Mouse (Mus musculus): ENCODE data around the gene Cacng4. TPM values are rescaled to one million over a fixed set of nuclear protein-coding genes. Genes with fewer than 3 reads are reported as not detected.
A peak's percentile ranks its signal among the peaks of the same experiment; 100 is the strongest.

Cacng4 gene
- polyA plus RNA-seq (2014; fragmentation: Nextera tagmentation; extraction: Ambion mirVana): 25.6 and 30.0 TPM in 2 replicates

GRCm38 (mm10) chr11:107794547-107795269 lies at the start of gene Cacng4:
Gene Cacng4 (minus strand): TSS chr11:107794557.
- Histone ChIP-seq H3K27ac (ENCODE audit: low read depth, low read length) (peak within 1 kb of the TSS; percentile 89), H3K9me3 (ENCODE audit: control insufficient read depth, low read length) (no peaks in the 10 kb centered on the region), H3K4me3 (ENCODE audit: low read depth, low read length) (peak within 1 kb of the TSS; percentile 83), H3K9ac (ENCODE audit: low read length) (peak within 1 kb of the TSS; percentile 81), H3K36me3 (ENCODE audit: control insufficient read depth, insufficient read depth, low read length) (no peaks in the 10 kb centered on the region), H3K27me3 (ENCODE audit: control insufficient read depth, insufficient read depth, low read length) (peaks cover 9% of the 10 kb centered on the region; the same call in 1 of the 2 replicates), H3K4me2 (ENCODE audit: low read depth) (peak within 1 kb of the TSS; percentile 88), H3K4me1 (ENCODE audit: control insufficient read depth, insufficient read depth, low read length) (peaks cover 17% of the 10 kb centered on the region)
- under 1% methylated on average over 10 of the region's 73 CpGs for WGBS
- ATAC-seq (ENCODE audit: insufficient read depth, low FRiP score, low TSS enrichment) (peak; percentile 28), DNase-seq (ENCODE audit: low spot score) (peak; percentile 76)

DNA sequence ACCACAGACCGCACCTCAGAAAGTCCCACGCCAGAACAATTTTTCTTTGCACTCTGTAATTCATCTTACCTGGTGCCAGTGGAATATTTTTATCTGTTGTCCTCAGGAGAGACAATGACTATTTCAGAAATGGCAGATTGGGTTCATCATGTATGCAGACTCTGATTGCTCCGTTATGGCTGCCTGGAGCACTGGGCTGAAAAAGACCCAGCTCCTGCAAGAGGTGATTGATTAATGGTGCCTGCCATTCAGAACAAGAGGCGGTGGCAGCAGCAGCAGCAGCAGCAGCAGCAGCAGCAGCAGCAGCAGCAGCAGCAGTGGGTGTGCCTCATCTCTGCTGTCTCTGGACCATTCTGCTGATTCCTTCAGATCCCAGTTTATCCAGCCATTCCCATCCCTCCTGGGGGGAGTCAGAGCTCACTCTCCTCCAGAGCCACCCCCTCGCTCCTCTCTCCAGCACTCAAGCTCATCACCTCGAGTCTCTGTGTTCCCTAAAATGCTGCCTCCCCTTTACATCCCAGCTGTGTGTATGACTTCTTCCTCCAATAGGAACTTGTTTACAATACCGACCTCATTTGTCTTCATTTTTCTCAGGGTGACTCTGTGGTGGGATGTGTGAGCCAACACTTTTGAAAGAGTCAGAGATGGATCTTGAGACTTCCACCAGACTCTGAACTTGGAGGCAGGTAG lies 39.1 kb upstream of the Cacng4 start:
- no peak overlapping the region for H3K4me2 ChIP-seq (ENCODE audit: low read depth)
- H3K27ac ChIP-seq (ENCODE audit: low read depth, low read length): no peak overlapping the region
- no peak overlapping the region for H3K4me3 ChIP-seq (ENCODE audit: low read depth, low read length)
- no peak for DNase-seq (ENCODE audit: low spot score)
- H3K36me3 ChIP-seq (ENCODE audit: control insufficient read depth, insufficient read depth, low read length): no peaks in the 10 kb centered on the region
- no peaks in the 10 kb centered on the region for H3K9me3 ChIP-seq (ENCODE audit: control insufficient read depth, low read length)
- H3K9ac ChIP-seq (ENCODE audit: low read length): no peak overlapping the region
- 57% methylated on average over 7 of the region's 7 CpGs for WGBS
- no peaks in the 10 kb centered on the region for H3K27me3 ChIP-seq (ENCODE audit: control insufficient read depth, insufficient read depth, low read length)
- H3K4me1 ChIP-seq (ENCODE audit: control insufficient read depth, insufficient read depth, low read length): no peaks in the 10 kb centered on the region
- ATAC-seq (ENCODE audit: insufficient read depth, low FRiP score, low TSS enrichment): no peak

DNA sequence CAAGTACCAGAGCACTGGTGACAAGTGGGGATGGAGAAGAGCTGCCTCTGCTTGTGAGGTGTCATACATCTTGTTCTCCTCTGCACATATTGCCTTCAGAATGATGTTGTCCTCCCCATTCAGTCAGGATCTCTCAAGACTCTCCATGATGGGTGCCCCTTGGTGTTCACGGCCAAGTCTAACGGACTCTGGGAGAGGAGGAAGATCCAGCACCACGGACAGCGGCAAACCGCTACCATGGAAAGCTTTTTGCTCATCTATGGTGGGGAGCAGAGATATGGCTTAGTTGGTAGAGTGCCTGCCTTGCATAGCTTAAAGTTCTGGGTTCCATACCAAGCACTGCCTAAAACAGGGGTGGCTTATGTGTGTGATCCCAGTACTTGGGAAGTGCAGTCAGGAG lies 22.8 kb upstream of the Cacng4 start:
- Histone ChIP-seq H3K36me3 (ENCODE audit: control insufficient read depth, insufficient read depth, low read length) (no peaks in the 10 kb centered on the region), H3K4me1 (ENCODE audit: control insufficient read depth, insufficient read depth, low read length) (peaks cover 9% of the 10 kb centered on the region; the same call in 1 of the 2 replicates), H3K9me3 (ENCODE audit: control insufficient read depth, low read length) (no peaks in the 10 kb centered on the region), H3K27me3 (ENCODE audit: control insufficient read depth, insufficient read depth, low read length) (0 out of 2 replicates have a peak, but pooled peaks cover 3% of the 10 kb centered on the region), H3K9ac (ENCODE audit: low read length) (no peak overlapping the region), H3K4me3 (ENCODE audit: low read depth, low read length) (no peak overlapping the region), H3K27ac (ENCODE audit: low read depth, low read length) (no peak overlapping the region), H3K4me2 (ENCODE audit: low read depth) (no peak overlapping the region)
- ATAC-seq (ENCODE audit: insufficient read depth, low FRiP score, low TSS enrichment) (no peak), DNase-seq (ENCODE audit: low spot score) (peak; percentile 39)
- WGBS: 51% methylated on average over 5 of the region's 5 CpGs

- ATAC-seq (ENCODE audit: insufficient read depth, low FRiP score, low TSS enrichment) (no peak), DNase-seq (ENCODE audit: low spot score) (peak; percentile 60)
- 19% methylated on average over 21 of the region's 21 CpGs for WGBS
- H3K9me3 ChIP-seq (ENCODE audit: control insufficient read depth, low read length): no peaks in the 10 kb centered on the region
- 0 out of 2 replicates have a peak, but pooled peaks cover 5% of the 10 kb centered on the region for H3K27me3 ChIP-seq (ENCODE audit: control insufficient read depth, insufficient read depth, low read length)
- peak overlapping the region; percentile 42; the same call in 1 of the 2 replicates for H3K27ac ChIP-seq (ENCODE audit: low read depth, low read length)
- peak overlapping the region; percentile 24; the same call in 1 of the 2 replicates for H3K9ac ChIP-seq (ENCODE audit: low read length)
- H3K4me3 ChIP-seq (ENCODE audit: low read depth, low read length): no peak overlapping the region
- peaks cover 9% of the 10 kb centered on the region; the same call in 1 of the 2 replicates for H3K4me1 ChIP-seq (ENCODE audit: control insufficient read depth, insufficient read depth, low read length)
- H3K4me2 ChIP-seq (ENCODE audit: low read depth): peak overlapping the region; percentile 30
- no peaks in the 10 kb centered on the region for H3K36me3 ChIP-seq (ENCODE audit: control insufficient read depth, insufficient read depth, low read length)
These were observed 18.7 kb upstream of the Cacng4 start for GRCm38 (mm10) chr11:107812941-107813648.

GRCm38 (mm10) chr11:107812429-107812828 lies 18.1 kb upstream of the Cacng4 start:
- ATAC-seq (ENCODE audit: insufficient read depth, low FRiP score, low TSS enrichment): no peak
- no peaks in the 10 kb centered on the region for H3K9me3 ChIP-seq (ENCODE audit: control insufficient read depth, low read length)
- H3K9ac ChIP-seq (ENCODE audit: low read length): no peak overlapping the region
- no peak overlapping the region for H3K27ac ChIP-seq (ENCODE audit: low read depth, low read length)
- no peak overlapping the region for H3K4me2 ChIP-seq (ENCODE audit: low read depth)
- H3K4me1 ChIP-seq (ENCODE audit: control insufficient read depth, insufficient read depth, low read length): peaks cover 9% of the 10 kb centered on the region; the same call in 1 of the 2 replicates
- no peak for DNase-seq (ENCODE audit: low spot score)
- no peak overlapping the region for H3K4me3 ChIP-seq (ENCODE audit: low read depth, low read length)
- 0 out of 2 replicates have a peak, but pooled peaks cover 5% of the 10 kb centered on the region for H3K27me3 ChIP-seq (ENCODE audit: control insufficient read depth, insufficient read depth, low read length)
- H3K36me3 ChIP-seq (ENCODE audit: control insufficient read depth, insufficient read depth, low read length): no peaks in the 10 kb centered on the region
- WGBS: 25% methylated on average over 4 of the region's 4 CpGs

- H3K4me3 ChIP-seq (ENCODE audit: low read depth, low read length): no peak overlapping the region
- 72% methylated on average over 8 of the region's 8 CpGs for WGBS
- no peak overlapping the region for H3K9ac ChIP-seq (ENCODE audit: low read length)
- 0 out of 2 replicates have a peak, but pooled peaks cover 5% of the 10 kb centered on the region for H3K27me3 ChIP-seq (ENCODE audit: control insufficient read depth, insufficient read depth, low read length)
- no peaks in the 10 kb centered on the region for H3K36me3 ChIP-seq (ENCODE audit: control insufficient read depth, insufficient read depth, low read length)
- DNase-seq (ENCODE audit: low spot score) (no peak), ATAC-seq (ENCODE audit: insufficient read depth, low FRiP score, low TSS enrichment) (no peak)
- no peaks in the 10 kb centered on the region for H3K9me3 ChIP-seq (ENCODE audit: control insufficient read depth, low read length)
- H3K4me2 ChIP-seq (ENCODE audit: low read depth): no peak overlapping the region
- peaks cover 9% of the 10 kb centered on the region; the same call in 1 of the 2 replicates for H3K4me1 ChIP-seq (ENCODE audit: control insufficient read depth, insufficient read depth, low read length)
- H3K27ac ChIP-seq (ENCODE audit: low read depth, low read length): no peak overlapping the region
These were observed 14.2 kb upstream of the Cacng4 start for GRCm38 (mm10) chr11:107808508-107808907.

- no peak overlapping the region for H3K4me2 ChIP-seq (ENCODE audit: low read depth)
- no peak overlapping the region for H3K4me3 ChIP-seq (ENCODE audit: low read depth, low read length)
- no peak for DNase-seq (ENCODE audit: low spot score)
- no peak for ATAC-seq (ENCODE audit: insufficient read depth, low FRiP score, low TSS enrichment)
- H3K36me3 ChIP-seq (ENCODE audit: control insufficient read depth, insufficient read depth, low read length): no peaks in the 10 kb centered on the region
- H3K27me3 ChIP-seq (ENCODE audit: control insufficient read depth, insufficient read depth, low read length): no peaks in the 10 kb centered on the region
- no peaks in the 10 kb centered on the region for H3K4me1 ChIP-seq (ENCODE audit: control insufficient read depth, insufficient read depth, low read length)
- no peak overlapping the region for H3K9ac ChIP-seq (ENCODE audit: low read length)
- WGBS: 65% methylated on average over 1 of the region's 1 CpGs
- H3K9me3 ChIP-seq (ENCODE audit: control insufficient read depth, low read length): no peaks in the 10 kb centered on the region
- no peak overlapping the region for H3K27ac ChIP-seq (ENCODE audit: low read depth, low read length)
These were observed 11.7 kb upstream of the Cacng4 start for GRCm38 (mm10) chr11:107806058-107806457.

DNA sequence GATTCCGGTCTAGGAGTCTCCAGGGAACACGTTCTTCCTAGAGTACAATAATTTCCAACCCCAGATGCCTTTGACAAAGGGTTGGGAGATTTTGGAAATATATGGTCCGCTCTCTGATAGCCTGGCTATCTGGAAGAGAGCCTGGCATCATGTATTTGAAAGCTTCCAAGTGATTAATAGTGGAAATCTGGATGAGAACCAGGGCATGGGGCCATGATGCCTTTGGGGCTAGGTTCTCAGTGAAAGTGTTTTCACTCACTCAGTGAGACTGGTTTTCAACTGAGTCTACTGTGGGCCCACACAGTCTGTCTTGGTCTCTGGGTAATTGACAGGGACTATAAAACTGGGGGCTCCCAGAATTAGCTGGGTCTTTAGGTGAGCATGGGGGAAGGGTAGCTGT lies 7.6 kb upstream of the Cacng4 start:
- no peak for ATAC-seq (ENCODE audit: insufficient read depth, low FRiP score, low TSS enrichment)
- no peaks in the 10 kb centered on the region for H3K36me3 ChIP-seq (ENCODE audit: control insufficient read depth, insufficient read depth, low read length)
- 92% methylated on average over 3 of the region's 3 CpGs for WGBS

More for the DNA sequence above, 7.6 kb upstream of the Cacng4 start:
- no peak overlapping the region for H3K9ac ChIP-seq (ENCODE audit: low read length)
- no peak for DNase-seq (ENCODE audit: low spot score)
- peaks cover 5% of the 10 kb centered on the region; the same call in 1 of the 2 replicates for H3K4me1 ChIP-seq (ENCODE audit: control insufficient read depth, insufficient read depth, low read length)
- H3K27me3 ChIP-seq (ENCODE audit: control insufficient read depth, insufficient read depth, low read length): no peaks in the 10 kb centered on the region; the same call in 1 of the 2 replicates
- no peak overlapping the region for H3K4me2 ChIP-seq (ENCODE audit: low read depth)
- H3K9me3 ChIP-seq (ENCODE audit: control insufficient read depth, low read length): no peaks in the 10 kb centered on the region
- H3K27ac ChIP-seq (ENCODE audit: low read depth, low read length): no peak overlapping the region
- no peak overlapping the region for H3K4me3 ChIP-seq (ENCODE audit: low read depth, low read length)
